Mouse (Mus musculus) retina, postnatal 1 day (tissue): ENCODE measurements around the gene Cep295.
"Not testable (repeated sequence)": the region's sequence is repeated elsewhere in the genome, so short reads cannot be mapped to it uniquely, and the experiment has no call there.

Experiments
- DNase-seq: peaks from one replicate; pipeline ENCODE4 v3.0.0-alpha.2; 2012

Cep295 gene

GRCm38 (mm10) chr9:15357484-15358275 is at the start of gene Cep295:
Gene Cep295 (minus strand): TSS chr9:15357788.
- peak; percentile 97 for DNase-seq

- DNase-seq, result peak; percentile 22
These were observed 40.0 kb upstream of the Cep295 start for GRCm38 (mm10) chr9:15397591-15397990.

DNA sequence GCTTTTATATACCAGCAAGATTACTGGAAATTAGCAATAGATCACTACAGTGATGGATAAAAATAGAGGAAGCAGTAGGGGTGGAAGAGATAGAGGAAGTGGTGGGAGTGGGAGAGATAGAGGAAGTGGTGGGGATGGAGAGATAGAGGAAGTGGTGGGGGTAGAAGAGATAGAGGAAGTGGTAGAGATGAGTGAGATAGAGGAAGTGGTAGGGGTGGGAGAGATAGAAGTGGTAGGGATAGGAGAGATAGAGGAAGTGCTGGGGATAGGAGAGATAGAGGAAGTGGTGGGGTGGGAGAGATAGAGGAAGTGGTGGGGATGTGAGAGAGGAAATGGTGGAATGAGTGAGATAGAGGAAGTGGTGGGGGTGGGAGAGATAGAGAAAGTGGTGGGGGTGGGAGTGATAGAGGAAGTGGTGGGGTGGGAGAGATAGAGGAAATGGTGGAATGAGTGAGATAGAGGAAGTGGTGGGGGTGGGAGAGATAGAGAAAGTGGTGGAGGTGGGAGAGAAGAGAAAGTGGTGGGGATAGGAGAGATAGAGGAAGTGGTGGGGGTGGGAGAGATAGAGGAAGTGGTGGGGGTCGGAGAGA is 37.9 kb upstream of the Cep295 start:
- no peak for DNase-seq

DNA sequence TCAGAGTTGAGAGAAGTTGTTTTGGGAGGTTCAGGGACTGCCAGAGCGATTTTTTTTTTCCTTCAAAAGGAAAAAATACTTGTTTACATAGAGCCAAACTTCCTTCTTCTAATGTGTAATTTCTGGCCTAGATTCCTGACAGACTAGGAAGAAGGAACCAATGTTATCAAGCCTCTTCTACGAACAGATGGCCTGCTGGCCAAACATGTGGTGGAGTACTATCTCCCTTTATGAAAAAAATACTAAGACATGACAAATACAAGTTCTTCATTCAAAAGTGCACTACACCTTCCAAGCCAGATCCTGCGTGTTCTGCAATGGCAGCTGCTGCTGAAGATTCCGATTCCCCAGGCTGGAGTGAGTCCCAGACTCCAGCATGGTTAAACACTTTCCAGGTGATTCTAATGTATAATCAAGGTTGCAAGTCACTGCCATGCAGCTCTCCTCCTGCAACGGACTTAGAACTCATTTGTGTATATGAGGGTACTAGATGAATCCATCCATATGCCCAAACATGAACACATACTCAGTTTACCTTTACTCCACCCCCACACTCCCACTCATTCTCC is 29.6 kb upstream of the Cep295 start:
- no peak for DNase-seq

DNA sequence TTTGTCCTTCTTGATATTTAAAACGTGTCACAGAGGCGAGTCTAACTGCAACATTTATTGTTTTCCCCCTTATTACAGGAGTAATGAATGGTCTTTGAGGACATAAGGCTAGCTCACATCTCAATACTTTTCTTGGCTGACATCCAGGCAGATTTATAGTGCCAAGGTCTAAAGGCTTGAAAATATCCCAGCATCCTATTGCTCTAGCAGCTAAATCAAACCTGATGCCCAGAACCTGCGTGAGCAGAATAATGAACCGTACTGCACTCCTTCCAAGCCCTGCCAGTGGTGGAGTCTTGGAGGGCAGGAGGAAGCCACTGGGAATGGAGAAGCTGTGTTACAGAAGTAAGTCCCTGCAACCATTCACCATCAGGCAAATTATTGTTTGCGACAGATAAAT is 26.7 kb upstream of the Cep295 start:
- DNase-seq, result no peak

DNA sequence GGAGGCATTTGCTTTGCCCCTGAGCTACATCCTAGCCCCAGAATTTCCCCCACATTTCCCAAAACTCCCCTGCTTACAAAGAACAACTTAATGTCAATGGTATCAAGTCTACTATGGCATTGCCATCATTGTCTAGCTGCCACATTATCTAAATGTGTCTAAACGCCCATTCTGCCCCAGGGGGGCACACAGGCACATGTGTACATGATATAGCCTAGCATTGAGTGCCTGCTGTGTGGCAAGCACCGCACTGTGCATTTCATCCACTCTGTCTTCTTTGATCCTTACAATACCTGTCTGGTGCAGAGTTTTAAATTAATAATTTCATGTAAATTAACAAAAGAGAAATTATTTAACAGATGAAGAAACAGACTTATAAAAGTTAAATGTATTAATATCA is 8.7 kb upstream of the Cep295 start:
- DNase-seq, result no peak

GRCm38 (mm10) chr9:15365856-15366255 is 8.3 kb upstream of the Cep295 start:
- DNase-seq, result peak; percentile 61

DNA sequence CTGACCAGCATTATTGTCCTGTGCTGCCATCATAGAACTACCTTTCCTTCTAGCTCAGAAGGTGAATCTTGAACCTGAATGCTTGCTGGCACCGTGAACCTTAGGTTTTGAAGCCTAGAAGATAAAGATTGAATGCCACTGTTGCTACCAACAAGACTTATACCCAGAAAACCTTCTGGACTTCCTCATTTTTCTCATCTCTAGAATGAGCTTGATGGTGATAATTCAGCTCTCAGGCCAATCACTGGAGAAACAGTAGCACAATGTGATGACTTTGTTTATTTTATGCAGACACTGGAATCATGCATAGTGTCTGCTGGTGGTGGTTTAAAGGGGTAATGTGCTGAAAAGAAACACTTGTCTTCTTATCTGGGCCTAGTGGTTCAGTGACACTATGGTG is 7.3 kb upstream of the Cep295 start:
- no peak for DNase-seq

DNA sequence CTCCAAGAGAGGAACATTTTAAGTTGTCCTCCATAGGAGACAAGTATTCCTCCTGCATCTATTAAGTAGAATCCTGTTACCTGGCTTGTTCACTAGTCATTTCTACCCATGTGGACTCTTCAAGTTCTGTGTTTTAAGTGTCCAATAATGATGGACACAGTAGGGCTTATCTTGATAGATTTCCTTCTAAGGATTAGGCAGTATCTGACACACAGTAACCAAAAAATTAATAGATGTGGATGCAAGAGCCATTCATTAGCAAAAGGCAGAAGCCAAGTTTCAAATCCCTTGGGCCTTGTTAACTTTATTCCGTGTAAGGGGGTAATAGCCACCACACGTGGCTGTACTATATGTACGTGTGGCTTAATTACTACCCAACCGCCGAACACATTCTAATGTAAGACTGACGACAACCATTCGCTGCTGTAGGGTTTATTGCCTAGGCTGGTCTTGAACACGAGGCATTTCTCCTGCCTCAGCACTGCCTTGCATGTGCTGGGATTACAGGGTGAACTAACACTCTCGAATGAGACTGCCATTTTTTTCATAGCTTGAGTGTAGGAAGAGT is 588 bp downstream of the Cep295 start:
- DNase-seq, result no peak

GRCm38 (mm10) chr9:15349925-15350324 is 7.7 kb downstream of the Cep295 start:
- DNase-seq, result peak; percentile 38

DNA sequence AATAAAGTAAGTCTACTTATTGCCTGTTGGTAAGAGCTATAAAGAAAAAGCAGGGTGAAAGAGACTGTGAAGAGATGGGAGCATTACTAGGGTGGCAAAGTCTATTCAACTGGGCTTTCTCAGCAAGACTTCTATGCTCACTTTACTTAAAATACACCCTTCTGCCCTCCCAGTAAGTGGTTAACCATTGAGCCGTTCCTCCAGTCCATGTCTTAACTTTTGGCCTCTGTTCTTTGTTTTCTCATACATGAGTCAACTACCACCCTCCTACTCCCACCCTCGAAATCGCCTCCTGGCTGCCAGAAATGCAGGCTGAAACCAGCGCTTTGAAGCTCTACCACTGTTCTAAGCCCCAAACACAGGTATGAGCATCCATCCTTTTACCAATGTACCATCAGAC is 19.8 kb downstream of the Cep295 start:
- no peak for DNase-seq

DNA sequence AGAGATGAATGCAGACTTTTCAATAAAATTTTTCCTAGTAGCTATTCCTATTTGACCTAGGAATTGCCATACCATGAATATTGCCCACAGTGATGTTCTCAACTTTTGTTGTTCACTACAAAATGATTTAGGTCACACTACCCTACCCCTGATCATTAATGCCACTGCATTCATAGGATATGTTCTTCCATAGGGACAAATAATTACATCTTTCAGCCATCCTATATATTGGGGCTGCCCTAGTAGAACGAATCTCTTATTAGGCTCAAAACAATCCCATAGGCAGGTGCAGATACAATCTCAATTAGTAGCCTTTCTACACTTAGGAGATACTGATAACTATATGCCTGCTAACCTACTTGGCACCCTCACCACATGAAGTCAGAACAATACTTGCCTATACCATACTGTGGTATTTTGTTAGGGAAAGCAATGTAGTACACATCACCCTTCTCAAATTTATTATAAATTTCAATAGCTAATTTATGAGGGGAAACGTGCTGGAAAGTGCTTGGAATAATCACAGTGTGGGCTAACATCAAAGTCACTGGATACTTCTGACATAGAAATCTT is 39.3 kb downstream of the Cep295 start:
- no peak for DNase-seq

- DNase-seq, result no peak
These were observed 40.1 kb downstream of the Cep295 start for GRCm38 (mm10) chr9:15317223-15318169.

DNA sequence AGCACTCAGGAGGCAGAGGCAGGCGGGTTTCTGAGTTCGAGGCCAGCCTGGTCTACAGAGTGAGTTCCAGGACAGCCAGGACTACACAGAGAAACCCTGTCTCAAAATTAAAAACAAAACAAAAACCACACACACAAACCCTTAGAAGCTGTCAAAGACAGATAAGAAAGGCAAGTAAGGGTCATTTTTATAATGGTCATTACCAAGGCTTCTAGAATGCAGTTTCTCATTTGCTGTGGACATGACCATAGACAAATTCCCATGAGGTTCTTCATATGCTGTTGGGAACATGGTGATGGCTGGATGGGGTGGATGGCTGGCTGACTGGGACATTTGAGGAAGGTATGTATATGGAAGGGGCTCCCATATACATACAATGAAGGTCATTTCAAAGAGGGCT is 41.3 kb downstream of the Cep295 start:
- DNase-seq, result not testable (repeated sequence)

DNA sequence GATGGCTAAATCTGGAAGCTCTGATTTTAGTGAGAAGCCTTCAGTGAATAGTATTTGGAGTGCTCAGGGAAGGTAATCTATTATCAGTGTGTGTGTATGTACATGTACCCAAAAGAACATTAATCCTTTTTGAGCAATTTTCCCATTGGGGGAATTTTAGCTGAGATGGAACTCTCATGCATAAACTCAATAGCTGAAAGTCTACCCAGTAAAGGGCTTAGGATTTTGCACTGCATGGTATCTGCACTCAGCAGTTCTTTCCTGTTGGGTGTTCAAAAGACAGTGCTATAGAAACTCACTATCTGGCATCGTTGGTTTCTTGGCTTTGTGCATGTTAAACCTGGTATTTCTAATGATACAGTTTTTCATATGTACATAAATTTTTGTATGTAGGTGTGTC is 43.0 kb downstream of the Cep295 start:
- no peak for DNase-seq

DNA sequence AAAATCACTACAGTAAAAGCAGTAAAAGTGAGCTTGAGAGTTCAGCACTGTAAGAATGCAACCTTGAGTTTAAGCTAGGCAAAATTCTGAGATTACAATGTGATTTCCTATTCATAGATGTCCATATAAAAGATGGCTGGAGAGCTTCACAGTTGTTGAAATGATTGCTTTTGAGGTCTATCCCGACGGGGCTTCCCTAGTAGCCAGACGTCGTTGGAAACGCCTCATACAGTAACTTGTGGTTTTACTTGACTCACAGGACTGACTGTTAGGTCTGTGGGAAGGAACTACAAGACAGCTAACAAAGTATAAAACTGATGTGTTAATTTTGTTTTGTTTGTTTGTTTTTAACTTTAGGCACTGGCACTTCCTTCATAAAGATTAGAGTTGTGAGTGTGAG is 44.0 kb downstream of the Cep295 start:
- DNase-seq, result no peak

DNA sequence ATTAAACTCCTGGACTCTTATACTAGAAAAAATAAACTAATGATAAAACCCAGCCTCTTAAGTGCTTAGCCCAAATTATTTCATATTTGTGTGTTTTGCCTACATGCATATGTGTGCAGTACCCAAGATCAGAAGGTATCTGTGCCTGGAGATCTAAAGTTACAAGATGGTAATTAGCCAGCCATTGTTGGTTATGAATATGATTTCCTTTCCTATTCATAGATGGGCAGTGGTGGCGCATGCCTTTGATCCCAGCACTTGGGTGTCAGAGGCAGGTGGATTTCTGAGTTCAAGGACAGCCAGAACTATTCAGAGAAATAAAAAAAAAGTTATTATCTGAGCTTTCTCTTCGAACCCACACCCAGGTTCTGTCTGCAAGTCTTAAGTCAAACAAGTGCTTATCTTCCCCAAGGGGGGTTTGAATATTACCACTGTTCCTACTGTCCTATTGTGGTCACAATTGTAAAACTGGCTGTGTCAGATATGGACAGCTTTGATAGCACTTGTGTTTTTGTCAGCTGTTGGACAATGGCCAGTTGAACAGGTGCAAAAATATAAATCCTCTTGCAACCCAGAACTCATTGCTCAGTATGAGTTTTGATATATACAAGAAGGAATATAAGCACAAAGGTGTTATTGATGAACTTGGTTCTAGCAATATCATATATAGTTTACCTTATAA is 45.4 kb downstream of the Cep295 start:
- DNase-seq, result no peak

DNA sequence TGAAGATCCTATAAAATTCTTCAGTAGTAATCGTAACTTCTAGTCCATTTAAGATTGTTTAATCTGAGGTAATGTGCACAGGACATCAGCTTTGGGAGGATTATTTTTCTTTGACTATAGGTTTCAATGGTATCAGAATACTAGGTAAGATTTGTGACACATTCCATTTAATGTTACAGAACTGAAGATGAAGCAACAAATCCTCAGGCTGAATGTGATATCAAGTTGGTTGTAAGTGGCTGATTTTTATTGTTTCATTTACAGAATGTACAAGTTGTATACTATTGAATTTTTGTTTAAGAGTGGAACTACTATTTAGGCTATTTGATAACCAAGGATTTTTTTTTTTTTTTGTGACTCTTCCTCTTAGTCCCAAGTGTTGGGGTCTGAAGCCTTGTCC is 47.4 kb downstream of the Cep295 start:
- no peak for DNase-seq

- no peak for DNase-seq
These were observed 48.2 kb downstream of the Cep295 start for GRCm38 (mm10) chr9:15309425-15309824.

DNA sequence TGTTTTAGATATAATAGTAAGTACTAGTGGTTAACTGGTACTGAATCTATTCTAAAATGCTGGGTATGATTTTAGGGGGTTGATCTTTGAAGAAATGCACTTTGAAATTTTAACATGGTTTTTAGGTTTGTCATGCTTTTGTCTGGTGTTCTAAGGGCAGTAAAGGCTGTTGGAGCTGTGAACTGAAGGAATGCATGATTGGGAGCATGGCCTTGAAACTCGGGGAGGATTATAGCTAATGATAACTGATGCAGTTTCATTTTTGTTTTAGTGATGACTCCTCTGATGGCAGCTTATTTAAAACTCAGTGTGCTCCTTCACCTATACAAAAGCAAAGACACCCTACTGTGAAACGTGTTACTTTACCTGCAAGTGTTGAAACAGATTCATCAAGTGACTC is 49.3 kb downstream of the Cep295 start:
- DNase-seq, result no peak

- DNase-seq, result no peak
These were observed 50.3 kb downstream of the Cep295 start for GRCm38 (mm10) chr9:15307257-15307656.
